Mouse (Mus musculus): ENCODE results near the gene Nemf. TPM values are rescaled to one million over a fixed set of nuclear protein-coding genes. Genes with fewer than 3 reads are reported as not detected.
A peak's percentile ranks its signal among the peaks of the same experiment; 100 is the strongest.
"Not testable (repeated sequence)": the region's sequence is repeated elsewhere in the genome, so short reads cannot be mapped to it uniquely, and the experiment has no call there.

Nemf gene
- polyA plus RNA-seq, 1 experiment from 2014 or later: 28.3 TPM

GRCm38 (mm10) chr12:69367557-69367956 lies 10.6 kb upstream of the Nemf start:
- Histone ChIP-seq H3K9me3 (ENCODE audit: low read length) (no peaks in the 10 kb centered on the region), H3K27me3 (ENCODE audit: insufficient read depth, low read length) (no peaks in the 10 kb centered on the region), H3K4me2 (ENCODE audit: low read depth, low read length) (no peak overlapping the region), H3K9ac (replicated peaks) (no peak overlapping the region), H3K4me3 (ENCODE audit: low read depth, low read length) (no peak overlapping the region), H3K27ac (ENCODE audit: low read depth) (peak overlapping the region; percentile 80), H3K4me1 (ENCODE audit: insufficient read depth) (peaks cover 16% of the 10 kb centered on the region), H3K36me3 (replicated peaks; ENCODE audit: insufficient read depth, low read length) (no peaks in the 10 kb centered on the region)
- WGBS (ENCODE audit: insufficient replicate concordance): 52% methylated on average over 2 of the region's 2 CpGs
- TF ChIP-seq CTCF (IDR thresholded peaks at IDR 0.05; ENCODE audit: low read depth) (no peak), EP300 (IDR thresholded peaks at IDR 0.05; ENCODE audit: low read depth) (no peak)
- no peak for DNase-seq
- ATAC-seq: peak; percentile 26

- DNase-seq: no peak
- Histone ChIP-seq H3K4me3 (ENCODE audit: low read depth, low read length) (no peak overlapping the region), H3K4me1 (ENCODE audit: insufficient read depth) (peaks cover 22% of the 10 kb centered on the region), H3K27me3 (ENCODE audit: insufficient read depth, low read length) (no peaks in the 10 kb centered on the region), H3K27ac (ENCODE audit: low read depth) (peak overlapping the region; percentile 18; the same call in 1 of the 2 replicates), H3K4me2 (ENCODE audit: low read depth, low read length) (no peak overlapping the region), H3K36me3 (replicated peaks; ENCODE audit: insufficient read depth, low read length) (no peaks in the 10 kb centered on the region), H3K9ac (replicated peaks) (no peak overlapping the region), H3K9me3 (ENCODE audit: low read length) (no peaks in the 10 kb centered on the region)
- ATAC-seq: no peak
- TF ChIP-seq EP300 (IDR thresholded peaks at IDR 0.05; ENCODE audit: low read depth) (no peak), CTCF (IDR thresholded peaks at IDR 0.05; ENCODE audit: low read depth) (peak; percentile 50)
Measured at GRCm38 (mm10) chr12:69366424-69366823, 9.5 kb upstream of the Nemf start.

DNA sequence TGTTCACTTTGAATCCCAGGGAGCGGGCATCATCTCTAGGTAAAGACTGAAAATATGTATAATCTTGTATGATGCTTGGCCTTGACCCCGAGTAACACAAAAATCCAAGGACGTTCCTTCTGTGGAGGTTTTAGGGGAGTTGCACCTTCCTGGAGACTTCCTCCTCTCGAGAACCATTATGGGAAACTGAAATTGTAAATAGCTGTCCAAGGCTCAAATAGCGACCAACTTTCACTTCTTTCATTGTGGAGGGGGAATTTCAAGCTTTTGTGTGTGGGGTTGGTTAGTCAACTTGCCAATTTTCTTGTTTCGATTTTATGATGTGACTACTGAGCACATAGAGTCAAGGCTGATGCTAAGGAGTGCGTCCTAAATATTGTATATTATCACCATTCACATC lies 8.8 kb upstream of the Nemf start:
- Histone ChIP-seq H3K27ac (ENCODE audit: low read depth) (no peak overlapping the region), H3K9ac (replicated peaks) (no peak overlapping the region), H3K36me3 (replicated peaks; ENCODE audit: insufficient read depth, low read length) (no peaks in the 10 kb centered on the region), H3K4me2 (ENCODE audit: low read depth, low read length) (no peak overlapping the region), H3K9me3 (ENCODE audit: low read length) (no peaks in the 10 kb centered on the region), H3K4me3 (ENCODE audit: low read depth, low read length) (no peak overlapping the region), H3K4me1 (ENCODE audit: insufficient read depth) (peaks cover 20% of the 10 kb centered on the region), H3K27me3 (ENCODE audit: insufficient read depth, low read length) (no peaks in the 10 kb centered on the region)
- TF ChIP-seq EP300 (IDR thresholded peaks at IDR 0.05; ENCODE audit: low read depth) (no peak), CTCF (IDR thresholded peaks at IDR 0.05; ENCODE audit: low read depth) (no peak)
- no peak for DNase-seq
- 78% methylated on average over 7 of the region's 7 CpGs for WGBS (ENCODE audit: insufficient replicate concordance)
- ATAC-seq: no peak

DNA sequence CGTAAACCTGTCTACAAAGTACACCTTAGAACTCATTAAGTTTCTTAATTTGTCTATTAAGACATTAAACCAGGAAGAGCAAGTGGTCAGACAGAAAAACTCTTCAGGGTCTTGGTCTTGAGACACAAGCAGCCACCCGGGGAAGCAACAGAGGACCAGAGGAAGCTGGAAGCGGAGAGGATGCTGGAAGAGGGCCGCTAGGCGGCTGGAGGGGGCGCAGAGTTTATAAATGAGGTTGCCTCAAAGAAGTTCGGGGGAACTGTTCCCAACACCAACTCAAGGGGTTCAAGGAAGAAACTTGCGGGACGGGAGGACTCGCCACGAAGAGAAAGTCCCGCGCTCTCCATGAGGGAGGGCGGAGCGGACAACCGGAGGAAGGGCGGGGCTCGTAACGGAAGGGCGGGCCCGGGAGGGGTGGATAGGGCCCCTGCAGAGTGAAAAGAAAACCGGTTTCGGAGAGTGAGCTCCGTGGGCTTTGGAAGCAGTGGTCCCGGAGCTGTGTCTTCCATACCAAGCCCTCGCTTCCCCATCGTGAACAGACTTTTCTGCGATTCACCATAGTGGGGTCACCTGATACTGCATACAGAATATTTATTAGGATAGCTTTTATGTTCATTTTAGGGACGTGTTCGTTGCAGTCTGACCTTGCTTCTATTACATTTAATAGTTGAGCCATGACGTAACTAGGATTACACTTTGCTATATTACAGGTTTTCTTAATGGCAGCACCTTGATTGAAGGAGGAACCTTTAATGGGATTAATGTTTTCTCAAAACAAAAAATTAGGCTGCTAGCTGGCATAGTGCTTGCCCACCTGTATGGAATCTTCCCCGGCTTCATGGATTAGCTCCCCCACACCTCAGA lies 7.2 kb upstream of the Nemf start:
- peak; percentile 89 for DNase-seq
- no peaks in the 10 kb centered on the region for H3K9me3 ChIP-seq (ENCODE audit: low read length)
- H3K9ac ChIP-seq (replicated peaks): peak overlapping the region; percentile 60
- TF ChIP-seq CTCF (IDR thresholded peaks at IDR 0.05; ENCODE audit: low read depth) (peak; percentile 15; the same call in 1 of the 2 replicates), EP300 (IDR thresholded peaks at IDR 0.05; ENCODE audit: low read depth) (no peak; the same call in 1 of the 2 replicates)
- H3K4me3 ChIP-seq (ENCODE audit: low read depth, low read length): peak overlapping the region; percentile 56
- ATAC-seq: peak; percentile 37
- WGBS (ENCODE audit: insufficient replicate concordance): 4% methylated on average over 32 of the region's 32 CpGs
- no peaks in the 10 kb centered on the region for H3K27me3 ChIP-seq (ENCODE audit: insufficient read depth, low read length)
- H3K4me1 ChIP-seq (ENCODE audit: insufficient read depth): peaks cover 16% of the 10 kb centered on the region
- H3K27ac ChIP-seq (ENCODE audit: low read depth): peak overlapping the region; percentile 80
- H3K36me3 ChIP-seq (replicated peaks; ENCODE audit: insufficient read depth, low read length): no peaks in the 10 kb centered on the region
- peak overlapping the region; percentile 73 for H3K4me2 ChIP-seq (ENCODE audit: low read depth, low read length)

DNA sequence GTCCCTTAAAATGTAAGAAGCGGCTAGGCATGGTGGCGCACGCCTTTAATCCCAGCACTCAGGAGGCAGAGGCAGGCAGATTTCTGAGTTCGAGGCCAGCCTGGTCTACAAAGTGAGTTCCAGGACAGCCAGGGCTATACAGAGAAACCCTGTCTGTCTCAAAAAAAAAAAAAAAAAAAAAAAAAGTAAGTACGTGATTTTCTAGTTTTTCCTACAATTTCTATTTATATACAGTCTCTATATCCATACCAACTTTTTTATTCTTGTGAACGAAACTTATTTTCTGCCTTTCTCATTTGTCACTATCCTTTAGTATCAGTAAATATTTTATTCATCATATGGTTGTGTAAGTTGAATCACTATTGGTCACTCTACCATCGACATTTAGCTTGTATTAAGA lies 6.1 kb upstream of the Nemf start:
- not testable (repeated sequence) for H3K36me3 ChIP-seq (replicated peaks; ENCODE audit: insufficient read depth, low read length); H3K9ac ChIP-seq (replicated peaks); H3K27me3 ChIP-seq (ENCODE audit: insufficient read depth, low read length); H3K4me3 ChIP-seq (ENCODE audit: low read depth, low read length); DNase-seq; H3K9me3 ChIP-seq (ENCODE audit: low read length); ATAC-seq
- peak overlapping the region; percentile 92; the same call in 1 of the 2 replicates for H3K27ac ChIP-seq (ENCODE audit: low read depth)
- 88% methylated on average over 7 of the region's 7 CpGs for WGBS (ENCODE audit: insufficient replicate concordance)
- peaks cover 16% of the 10 kb centered on the region for H3K4me1 ChIP-seq (ENCODE audit: insufficient read depth)
- H3K4me2 ChIP-seq (ENCODE audit: low read depth, low read length): 0 out of 2 replicates have a peak overlapping the region, but pooled peaks have one; percentile 73

GRCm38 (mm10) chr12:69362388-69362787 lies 5.4 kb upstream of the Nemf start:
- ATAC-seq (no peak), DNase-seq (peak; percentile 29)
- H3K4me1 ChIP-seq (ENCODE audit: insufficient read depth): peaks cover 18% of the 10 kb centered on the region
- TF ChIP-seq CTCF (IDR thresholded peaks at IDR 0.05; ENCODE audit: low read depth) (no peak), EP300 (IDR thresholded peaks at IDR 0.05; ENCODE audit: low read depth) (no peak)
- H3K36me3 ChIP-seq (replicated peaks; ENCODE audit: insufficient read depth, low read length): no peaks in the 10 kb centered on the region
- no peaks in the 10 kb centered on the region for H3K9me3 ChIP-seq (ENCODE audit: low read length)
- H3K27ac ChIP-seq (ENCODE audit: low read depth): peak overlapping the region; percentile 92
- peak overlapping the region; percentile 59; the same call in 1 of the 2 replicates for H3K4me3 ChIP-seq (ENCODE audit: low read depth, low read length)
- WGBS (ENCODE audit: insufficient replicate concordance): 31% methylated on average over 4 of the region's 4 CpGs
- H3K27me3 ChIP-seq (ENCODE audit: insufficient read depth, low read length): no peaks in the 10 kb centered on the region
- peak overlapping the region; percentile 76; the same call in 1 of the 2 replicates for H3K9ac ChIP-seq (replicated peaks)
- peak overlapping the region; percentile 73 for H3K4me2 ChIP-seq (ENCODE audit: low read depth, low read length)

Data from liver, postnatal 0 days (tissue).